Mouse (Mus musculus) R1 (cell line): ENCODE measurements at regions not wholly inside any gene's neighbourhood (a gene's known extent, or its start where the extent isn't known, plus 50 kb on each side); places are given as distances from the start of the nearest gene placed in this dataset.

ENCODE experiments used
- DNase-seq: peaks from one replicate; pipeline ENCODE4 v3.0.0-alpha.2; 2018; ENCODE audit warnings: low read depth, low spot score

- no peak for DNase-seq
These were observed 456.6 kb upstream of the Tbx3 start for GRCm38 (mm10) chr5:119213692-119214357.

GRCm38 (mm10) chr5:119214937-119215336 lies 455.5 kb upstream of the Tbx3 start:
- DNase-seq = peak; percentile 77

DNA sequence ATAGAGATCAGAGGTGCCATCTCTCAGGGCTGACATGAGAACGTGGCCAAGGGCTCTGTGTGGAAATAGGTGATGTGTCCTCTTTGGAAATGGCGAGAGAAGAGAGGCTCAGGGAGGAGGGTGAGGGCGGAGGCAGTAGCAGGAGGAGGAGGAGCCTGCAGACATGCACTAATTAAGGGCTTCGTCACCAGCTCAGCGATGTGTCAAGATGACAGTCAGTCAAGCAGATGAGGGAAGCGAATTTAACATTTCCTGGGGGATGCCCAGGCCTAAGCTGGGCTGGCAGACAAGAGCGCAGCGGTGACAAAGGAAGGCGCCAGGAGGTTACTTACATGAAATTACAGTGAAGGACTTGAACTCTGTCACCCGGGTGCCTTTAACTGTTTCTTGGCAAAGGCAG lies 455.1 kb upstream of the Tbx3 start:
- DNase-seq = peak; percentile 8

GRCm38 (mm10) chr5:119216146-119216545 lies 454.3 kb upstream of the Tbx3 start:
- no peak for DNase-seq

DNA sequence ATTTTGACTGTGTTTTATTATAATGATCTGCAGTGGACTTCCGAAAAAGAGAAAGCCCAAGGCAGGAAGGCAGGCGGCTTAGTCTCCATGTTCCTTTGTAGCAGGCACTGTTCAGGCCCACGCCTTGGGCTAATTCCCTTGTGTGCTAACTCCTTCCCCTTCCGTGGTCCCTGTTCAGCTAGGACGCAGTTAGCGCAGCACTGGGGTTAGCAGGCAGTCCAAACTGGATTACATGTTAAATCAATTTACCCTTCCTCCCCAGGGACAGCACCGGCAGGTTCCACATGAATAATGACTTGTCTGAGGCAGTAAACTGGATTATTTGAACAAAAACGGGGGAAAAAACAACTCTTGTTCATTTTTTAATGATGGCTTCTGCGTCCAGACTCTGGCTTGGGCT lies 453.4 kb upstream of the Tbx3 start:
- no peak for DNase-seq

GRCm38 (mm10) chr5:119228691-119229090 lies 441.8 kb upstream of the Tbx3 start:
- no peak for DNase-seq

- no peak for DNase-seq
These were observed 437.5 kb upstream of the Tbx3 start for GRCm38 (mm10) chr5:119232941-119233340.

GRCm38 (mm10) chr5:119235884-119236283 lies 434.6 kb upstream of the Tbx3 start:
- no peak for DNase-seq

- DNase-seq = no peak
These were observed 423.6 kb upstream of the Tbx3 start for GRCm38 (mm10) chr5:119246824-119247223.

GRCm38 (mm10) chr5:119248626-119249025 lies 421.8 kb upstream of the Tbx3 start:
- no peak for DNase-seq

- DNase-seq = no peak
These were observed 421.2 kb upstream of the Tbx3 start for GRCm38 (mm10) chr5:119249124-119249718.

GRCm38 (mm10) chr5:119251311-119252047 lies 419.0 kb upstream of the Tbx3 start:
- DNase-seq = no peak

GRCm38 (mm10) chr5:119257374-119258120 lies 412.9 kb upstream of the Tbx3 start:
- peak; percentile 17 for DNase-seq

GRCm38 (mm10) chr5:119258831-119259230 lies 411.6 kb upstream of the Tbx3 start:
- DNase-seq = no peak

- DNase-seq = no peak
These were observed 405.1 kb upstream of the Tbx3 start for GRCm38 (mm10) chr5:119265149-119265890.

- no peak for DNase-seq
These were observed 399.1 kb upstream of the Tbx3 start for GRCm38 (mm10) chr5:119271234-119271852.

GRCm38 (mm10) chr5:119273203-119273602 lies 397.3 kb upstream of the Tbx3 start:
- no peak for DNase-seq

- DNase-seq = no peak
These were observed 396.9 kb upstream of the Tbx3 start for GRCm38 (mm10) chr5:119273615-119274014.

GRCm38 (mm10) chr5:119274817-119275494 lies 395.5 kb upstream of the Tbx3 start:
- DNase-seq = no peak

GRCm38 (mm10) chr5:119280146-119280545 lies 390.3 kb upstream of the Tbx3 start:
- DNase-seq = no peak
